Mouse (Mus musculus): ENCODE results near the gene Svs2.
"Not testable (repeated sequence)": the region's sequence is repeated elsewhere in the genome, so short reads cannot be mapped to it uniquely, and the experiment has no call there.

The Svs2 gene

GRCm38 (mm10) chr2:164238366-164238765, at the start of gene Svs2:
Gene Svs2 (minus strand): TSS chr2:164238466.
- DNase-seq (ENCODE audit: low read depth): no peak

- DNase-seq (ENCODE audit: low read depth): no peak
Observed at GRCm38 (mm10) chr2:164278359-164278758, 40.1 kb upstream of the Svs2 start, which contains the start of gene Svs4. Gene Svs4 (minus strand): TSS chr2:164278459.

GRCm38 (mm10) chr2:164256540-164256939, 18.3 kb upstream of the Svs2 start, which contains the start of gene Svs3b:
Gene Svs3b (minus strand): TSS chr2:164256640.
- not testable (repeated sequence) for DNase-seq (ENCODE audit: low read depth)

GRCm38 (mm10) chr2:164232671-164233070, 5.6 kb downstream of the Svs2 start:
- no peak for DNase-seq (ENCODE audit: low read depth)

- DNase-seq (ENCODE audit: low read depth): no peak
Observed at GRCm38 (mm10) chr2:164228361-164229070, 9.8 kb downstream of the Svs2 start.

GRCm38 (mm10) chr2:164221522-164221921, 16.7 kb downstream of the Svs2 start, which contains the start of gene Wfdc15b:
Gene Wfdc15b (minus strand): TSS chr2:164221660.
- no peak for DNase-seq (ENCODE audit: low read depth)

GRCm38 (mm10) chr2:164219295-164219694, 19.0 kb downstream of the Svs2 start:
- no peak for DNase-seq (ENCODE audit: low read depth)

- DNase-seq (ENCODE audit: low read depth): no peak
Observed at GRCm38 (mm10) chr2:164212711-164213110, 25.6 kb downstream of the Svs2 start.

GRCm38 (mm10) chr2:164210892-164211291, 27.4 kb downstream of the Svs2 start:
- DNase-seq (ENCODE audit: low read depth): no peak

GRCm38 (mm10) chr2:164206676-164207075, 31.6 kb downstream of the Svs2 start:
- no peak for DNase-seq (ENCODE audit: low read depth)

GRCm38 (mm10) chr2:164206011-164206410, 32.3 kb downstream of the Svs2 start:
- DNase-seq (ENCODE audit: low read depth): not testable (repeated sequence)

GRCm38 (mm10) chr2:164199626-164200327, 38.5 kb downstream of the Svs2 start, which contains the start of gene Wfdc15a:
Gene Wfdc15a (minus strand): TSS chr2:164200130.
- no peak for DNase-seq (ENCODE audit: low read depth)

- no peak for DNase-seq (ENCODE audit: low read depth)
Observed at GRCm38 (mm10) chr2:164196700-164196990, 41.6 kb downstream of the Svs2 start.

- DNase-seq (ENCODE audit: low read depth): peak; percentile 12
Observed at GRCm38 (mm10) chr2:164195971-164196699, 42.1 kb downstream of the Svs2 start.

GRCm38 (mm10) chr2:164194959-164195630, 43.2 kb downstream of the Svs2 start:
- no peak for DNase-seq (ENCODE audit: low read depth)

GRCm38 (mm10) chr2:164192279-164192678, 46.0 kb downstream of the Svs2 start:
- DNase-seq (ENCODE audit: low read depth): no peak

- no peak for DNase-seq (ENCODE audit: low read depth)
Observed at GRCm38 (mm10) chr2:164190576-164190975, 47.7 kb downstream of the Svs2 start, which contains the start of gene Wfdc12. Gene Wfdc12 (minus strand): TSS chr2:164190608.

GRCm38 (mm10) chr2:164188722-164189121, 49.5 kb downstream of the Svs2 start:
- DNase-seq (ENCODE audit: low read depth): peak; percentile 58
